Mouse (Mus musculus): ENCODE results near the gene Dnajb3.
"Not testable (repeated sequence)": the region's sequence is repeated elsewhere in the genome, so short reads cannot be mapped to it uniquely, and the experiment has no call there.

Gene Dnajb3

GRCm38 (mm10) chr1:88215466-88216380, 10.1 kb upstream of the Dnajb3 start:
- no peak for DNase-seq

GRCm38 (mm10) chr1:88214462-88214952, 8.9 kb upstream of the Dnajb3 start:
- DNase-seq, result no peak

GRCm38 (mm10) chr1:88213766-88214461, 8.3 kb upstream of the Dnajb3 start:
- DNase-seq, result no peak

DNA sequence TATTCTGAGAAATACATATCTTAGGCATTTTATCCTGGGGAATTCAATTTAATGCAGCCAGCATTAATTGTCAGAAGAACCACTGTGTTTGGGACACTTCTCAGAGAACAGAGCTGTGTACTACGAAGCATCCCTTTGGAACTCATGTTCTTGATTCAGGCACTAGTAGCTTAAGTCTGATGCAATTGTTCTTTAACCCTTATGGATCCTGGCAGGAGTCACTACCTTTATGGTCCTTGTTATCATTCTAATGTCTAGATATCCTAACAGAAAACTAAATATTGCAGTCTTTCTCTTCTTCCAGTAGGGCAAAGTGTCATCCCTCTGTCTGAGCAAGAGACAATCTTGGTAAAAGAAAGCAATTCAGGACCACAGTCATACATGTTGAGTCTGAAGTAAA, 7.5 kb upstream of the Dnajb3 start:
- no peak for DNase-seq

GRCm38 (mm10) chr1:88212341-88213045, 6.9 kb upstream of the Dnajb3 start:
- no peak for DNase-seq

DNA sequence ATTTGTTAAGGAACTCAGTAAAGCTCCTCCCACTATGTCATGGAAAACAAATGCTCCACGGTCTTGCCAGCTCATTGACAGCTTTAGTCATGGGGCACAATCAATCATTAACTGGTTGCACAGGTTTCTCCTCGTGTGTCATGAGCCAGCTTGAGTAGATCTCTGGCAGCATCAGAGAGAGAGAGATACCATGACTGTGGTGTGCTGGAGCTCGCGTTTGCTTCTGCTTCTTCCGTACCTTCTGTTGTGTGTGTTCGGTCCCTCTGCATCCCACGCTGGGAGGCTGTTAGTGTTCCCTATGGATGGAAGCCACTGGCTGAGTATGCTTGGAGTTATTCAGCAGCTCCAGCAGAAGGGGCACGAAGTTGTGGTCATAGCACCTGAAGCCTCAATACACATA, 6.2 kb upstream of the Dnajb3 start, which contains the start of gene Ugt1a1:
TSS of gene Ugt1a1 (plus strand) at position 148 of the 400 bp plus-strand sequence.
- no peak for DNase-seq

DNA sequence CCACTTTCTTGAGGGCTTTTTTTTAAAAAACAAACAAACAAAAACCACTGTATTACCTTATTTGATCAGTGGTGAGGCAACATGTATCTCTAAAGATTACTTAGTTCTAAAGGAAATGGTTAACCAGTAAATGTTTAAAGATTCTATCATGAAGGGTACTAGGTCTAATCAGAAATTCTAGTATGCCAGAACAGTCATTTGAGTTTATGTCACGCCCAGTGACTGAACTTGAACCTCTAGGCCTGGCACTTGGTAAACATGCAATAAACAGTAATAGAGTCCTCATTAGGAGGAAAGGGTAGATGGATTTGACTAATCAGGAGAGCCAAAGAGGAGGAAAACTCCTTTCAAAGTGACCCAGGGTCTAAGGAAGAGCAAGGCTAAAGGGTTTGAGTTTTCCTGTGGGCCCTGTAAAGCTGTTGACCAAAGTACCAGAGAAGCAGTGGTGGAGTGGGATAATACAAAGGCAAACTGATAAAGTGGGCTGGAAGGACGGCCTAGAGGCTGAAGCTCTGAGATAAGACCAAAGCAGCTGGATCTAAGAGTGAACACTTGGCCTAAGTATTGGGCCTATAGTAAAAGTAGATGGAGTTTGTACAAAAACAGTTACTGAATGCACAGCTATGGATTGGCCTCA, 1.4 kb upstream of the Dnajb3 start:
- no peak for DNase-seq

- no peak for DNase-seq
Observed at GRCm38 (mm10) chr1:88200456-88200855, 5.1 kb downstream of the Dnajb3 start, which contains the start of gene Ugt1a2. Gene Ugt1a2 (plus strand): TSS chr1:88200601.

GRCm38 (mm10) chr1:88199996-88200395, 5.6 kb downstream of the Dnajb3 start:
- no peak for DNase-seq

- no peak for DNase-seq
Observed at GRCm38 (mm10) chr1:88197443-88197842, 8.1 kb downstream of the Dnajb3 start.

- no peak for DNase-seq
Observed at GRCm38 (mm10) chr1:88195687-88196086, 9.9 kb downstream of the Dnajb3 start.

DNA sequence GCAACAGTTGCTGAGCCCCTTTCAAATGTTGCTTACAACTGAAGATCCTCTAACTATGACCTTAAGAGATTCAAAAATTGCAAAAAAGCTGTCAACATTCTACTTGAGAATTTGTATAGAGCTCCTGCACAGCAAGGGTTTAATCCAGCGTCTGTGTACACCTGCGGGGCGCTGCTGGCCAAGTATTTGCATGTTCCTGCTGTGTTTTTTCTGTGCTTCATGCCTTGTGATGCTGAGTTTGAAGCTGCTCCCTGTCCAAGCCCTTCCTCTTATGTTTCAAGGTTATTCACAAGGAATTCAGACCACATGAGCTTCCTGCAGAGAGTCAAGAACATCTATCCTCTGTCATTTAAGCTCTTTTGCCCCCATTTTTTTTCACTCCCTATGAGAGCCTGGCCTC, 13.4 kb downstream of the Dnajb3 start:
- DNase-seq, result no peak

DNA sequence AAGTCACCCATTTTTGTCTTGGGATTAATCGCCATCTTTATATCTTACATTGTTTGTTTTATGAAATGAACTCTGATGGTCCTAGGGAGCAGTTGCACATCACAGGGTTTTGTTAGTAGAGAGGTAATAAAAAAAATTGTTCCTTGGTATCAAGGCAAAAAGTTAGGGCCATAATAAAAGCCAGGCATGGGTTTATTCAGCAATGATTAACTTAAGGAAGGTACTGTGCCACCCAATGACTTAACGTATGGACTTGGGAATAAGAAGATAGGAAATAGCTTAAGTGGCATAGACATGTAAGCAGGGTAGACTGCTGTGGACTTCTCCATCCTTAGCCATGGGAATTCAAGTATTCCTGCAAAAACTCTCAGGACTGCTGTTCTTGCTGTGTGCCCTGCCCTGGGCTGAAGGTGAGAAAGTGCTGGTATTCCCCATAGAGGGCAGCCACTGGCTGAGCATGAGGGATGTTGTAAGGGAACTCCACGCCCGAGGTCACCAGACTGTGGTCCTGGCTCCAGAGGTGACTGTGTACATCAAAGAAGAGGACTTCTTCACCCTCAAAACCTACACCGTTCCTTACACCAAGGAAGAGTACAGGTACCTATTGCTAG, 19.2 kb downstream of the Dnajb3 start:
- DNase-seq, result no peak

DNA sequence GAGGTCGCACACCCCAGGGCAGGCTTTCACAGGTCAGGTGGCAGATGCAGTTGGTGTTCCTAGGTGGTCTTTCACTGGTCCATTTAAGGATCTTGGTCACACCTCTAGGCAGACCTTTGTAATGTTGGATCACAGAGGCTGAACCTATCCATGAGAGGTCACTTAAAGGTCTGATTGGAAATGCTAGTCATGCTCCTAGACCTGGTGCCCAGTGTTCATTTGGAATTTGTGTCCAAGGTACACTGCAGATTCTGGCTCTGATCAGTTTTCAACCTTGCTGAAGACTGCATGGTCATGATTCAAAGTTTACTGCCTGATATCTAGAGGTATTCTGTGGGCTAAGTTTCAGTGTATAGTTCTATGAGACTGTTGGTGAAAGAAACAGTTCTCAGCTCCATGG, 25.9 kb downstream of the Dnajb3 start:
- no peak for DNase-seq

DNA sequence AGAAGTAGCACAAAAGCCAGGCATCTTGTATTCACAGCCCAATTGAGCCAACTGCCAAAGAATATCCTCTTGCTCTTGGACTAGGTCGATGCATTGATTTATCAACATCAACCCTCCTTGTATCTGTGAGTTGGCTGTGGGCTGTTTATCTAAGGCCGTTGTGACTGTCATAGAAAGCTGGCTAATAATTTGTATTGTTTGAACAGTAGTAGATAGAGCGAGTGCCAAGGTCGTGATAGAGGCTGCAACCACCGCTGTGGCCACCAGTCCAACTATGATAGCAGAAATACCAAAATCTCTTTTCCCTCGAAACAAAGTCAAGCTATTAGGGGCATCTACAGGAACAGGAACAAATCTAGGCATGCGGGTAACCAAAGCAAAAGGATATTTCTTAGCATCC, 33.4 kb downstream of the Dnajb3 start:
- not testable (repeated sequence) for DNase-seq

DNA sequence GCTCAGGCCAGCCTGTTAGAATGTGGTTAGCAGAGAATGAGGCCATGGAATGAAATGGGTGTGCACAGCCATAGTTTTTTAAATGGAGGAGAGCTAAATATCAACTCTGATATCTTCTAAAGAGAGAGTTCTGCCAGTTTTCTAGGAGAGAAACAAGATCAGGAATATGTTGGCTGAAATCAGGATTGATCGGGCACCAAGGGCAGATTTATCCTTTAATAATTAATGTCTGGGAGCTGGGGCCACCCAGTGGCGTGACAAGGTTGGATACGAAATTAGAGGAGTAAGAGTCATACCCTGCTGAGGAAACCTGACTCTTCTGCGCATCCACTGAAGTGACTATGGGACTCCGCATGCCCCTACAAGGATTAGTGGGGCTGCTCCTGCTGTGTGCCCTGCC, 39.9 kb downstream of the Dnajb3 start, which contains the start of gene Ugt1a5:
TSS of gene Ugt1a5 (plus strand) at position 302 of the 400 bp plus-strand sequence.
- no peak for DNase-seq

GRCm38 (mm10) chr1:88158430-88158829, 47.2 kb downstream of the Dnajb3 start:
- no peak for DNase-seq

Data from thymus, postnatal 25 days (tissue).